Mouse (Mus musculus) G1E-ER4 (cell line): ENCODE data around the gene Lrrc8c. TPM values are rescaled to one million over a fixed set of nuclear protein-coding genes. Genes with fewer than 3 reads are reported as not detected.

Experiments used
- GATA1 ChIP-seq: IDR thresholded peaks from one replicate; pipeline ENCODE4 v1.8.0; 2012; ENCODE audit warnings: low read length, inconsistent platforms
- polyA plus RNA-seq: library from polyadenylated mRNA; stranded (reverse); fragments of >175 nt; gene quantifications from 2 replicates; pipeline ENCODE4 v1.2.3, GENCODE M21; 2012

Gene Lrrc8c
- polyA plus RNA-seq, 1 experiment = 129 TPM

GRCm38 (mm10) chr5:105605736-105606135 is 86.5 kb downstream of the Lrrc8c start:
- no peak for TF ChIP-seq GATA1

DNA sequence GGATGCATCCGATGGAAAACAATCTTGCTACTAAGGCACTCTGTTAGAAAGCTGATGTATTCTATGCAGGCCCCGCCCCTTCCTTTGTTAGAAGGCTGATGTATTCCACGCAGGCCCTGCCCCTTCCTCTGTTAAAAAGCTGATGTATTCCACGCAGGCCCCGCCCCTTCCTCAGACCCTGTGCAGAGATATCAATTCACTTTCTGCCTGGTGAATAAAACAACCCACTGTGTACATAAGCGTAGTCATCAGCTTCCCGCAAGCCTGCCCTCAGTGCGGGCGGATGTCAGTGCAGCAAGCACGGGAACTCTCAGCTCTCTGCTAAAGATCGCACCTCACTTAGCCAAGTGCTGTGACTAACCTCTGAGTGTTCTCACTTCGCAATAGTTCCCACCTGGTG is 90.5 kb downstream of the Lrrc8c start:
- TF ChIP-seq GATA1 = no peak

- no peak for TF ChIP-seq GATA1
Observed at GRCm38 (mm10) chr5:105613002-105613401, 93.8 kb downstream of the Lrrc8c start.

DNA sequence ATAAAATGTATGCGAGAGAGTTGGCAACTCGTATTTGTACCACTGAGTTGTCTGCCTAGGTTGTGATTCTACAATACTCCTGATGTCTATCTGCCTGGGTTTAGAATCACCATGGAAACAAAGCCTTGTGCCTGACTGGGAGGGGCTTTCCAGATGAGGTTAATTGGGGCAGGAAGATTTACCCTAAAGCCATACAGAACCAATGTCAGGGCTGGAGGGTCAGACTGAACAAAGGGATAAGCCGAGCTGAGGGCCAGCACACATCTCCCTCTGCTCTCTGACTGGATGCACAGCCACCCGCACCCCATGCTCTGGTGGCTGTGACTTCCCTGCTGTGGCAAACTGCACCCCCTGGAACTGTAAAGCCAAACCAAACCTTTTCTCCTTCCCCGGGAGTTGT is 94.8 kb downstream of the Lrrc8c start:
- TF ChIP-seq GATA1 = no peak

- no peak for TF ChIP-seq GATA1
Observed at GRCm38 (mm10) chr5:105614682-105615434, 95.7 kb downstream of the Lrrc8c start.

- TF ChIP-seq GATA1 = no peak
Observed at GRCm38 (mm10) chr5:105615871-105616454, 96.8 kb downstream of the Lrrc8c start.

GRCm38 (mm10) chr5:105616538-105616937 is 97.3 kb downstream of the Lrrc8c start:
- no peak for TF ChIP-seq GATA1

GRCm38 (mm10) chr5:105618510-105618909 is 99.3 kb downstream of the Lrrc8c start:
- no peak for TF ChIP-seq GATA1

DNA sequence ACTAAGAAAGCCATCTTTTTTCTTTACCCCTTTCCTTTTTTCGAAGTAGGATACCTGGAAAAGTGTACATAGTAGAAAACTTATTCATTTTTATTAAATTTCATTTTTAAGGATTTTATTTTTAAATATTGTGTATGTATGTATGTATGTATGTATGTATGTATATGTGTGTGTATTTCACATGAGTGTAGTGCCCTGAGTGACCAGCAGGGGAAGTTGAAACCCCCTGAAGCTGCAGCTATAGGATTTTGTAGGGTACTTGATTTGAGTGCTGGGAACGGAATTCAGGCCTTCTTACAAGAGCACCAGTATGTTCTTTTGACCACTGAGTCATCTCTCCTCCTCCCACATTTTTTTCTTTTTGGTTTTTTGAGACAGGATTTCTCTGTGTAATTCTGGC is 100.5 kb downstream of the Lrrc8c start:
- TF ChIP-seq GATA1 = no peak

- TF ChIP-seq GATA1 = no peak
Observed at GRCm38 (mm10) chr5:105620505-105621116, 101.4 kb downstream of the Lrrc8c start.

- no peak for TF ChIP-seq GATA1
Observed at GRCm38 (mm10) chr5:105623074-105623713, 104.0 kb downstream of the Lrrc8c start.

- no peak for TF ChIP-seq GATA1
Observed at GRCm38 (mm10) chr5:105624257-105624656, 105.1 kb downstream of the Lrrc8c start.

- TF ChIP-seq GATA1 = no peak
Observed at GRCm38 (mm10) chr5:105625504-105626150, 106.4 kb downstream of the Lrrc8c start.

GRCm38 (mm10) chr5:105626355-105626754 is 107.2 kb downstream of the Lrrc8c start:
- TF ChIP-seq GATA1 = no peak

DNA sequence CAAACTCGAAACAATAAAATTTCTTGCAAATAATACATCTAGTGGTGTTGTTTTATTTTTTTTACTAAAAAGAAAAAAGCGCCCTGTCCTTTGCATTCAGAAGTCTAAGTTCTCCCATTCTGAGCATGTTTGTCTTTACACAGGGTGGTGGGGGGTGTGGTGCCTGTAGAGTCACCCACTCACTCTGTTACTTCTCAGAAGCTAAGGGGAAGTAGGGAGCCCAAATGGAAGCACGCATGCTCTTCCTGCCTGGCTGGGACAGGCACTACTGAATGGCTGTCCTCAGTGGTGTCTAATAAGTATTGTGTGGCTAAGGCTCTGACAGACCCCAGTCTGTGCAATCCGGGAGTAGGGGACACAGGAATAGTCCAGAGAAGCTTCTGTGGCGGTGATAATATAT is 107.9 kb downstream of the Lrrc8c start:
- no peak for TF ChIP-seq GATA1

DNA sequence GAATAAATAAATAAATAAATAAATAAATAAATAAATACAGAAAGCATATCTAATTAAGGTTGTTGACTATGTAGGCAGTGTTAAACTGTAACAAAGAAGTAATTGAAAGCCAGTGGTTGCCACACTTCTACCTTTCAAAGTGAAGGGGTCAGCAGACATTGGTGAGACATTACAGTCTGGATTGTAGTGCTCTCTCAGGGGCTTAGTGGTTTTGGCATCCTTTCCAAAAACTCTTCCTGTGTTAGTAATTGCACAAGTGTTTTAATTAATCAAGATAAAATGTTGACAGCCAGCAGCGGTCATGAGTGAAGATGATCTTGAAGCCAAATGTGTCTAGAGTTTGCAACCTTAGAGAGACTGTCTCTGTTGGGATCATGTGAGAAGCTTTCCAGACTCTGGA is 110.8 kb downstream of the Lrrc8c start:
- TF ChIP-seq GATA1 = no peak

GRCm38 (mm10) chr5:105632066-105632465 is 112.9 kb downstream of the Lrrc8c start:
- no peak for TF ChIP-seq GATA1
